Mouse (Mus musculus) G1E (cell line): ENCODE results near the gene Cep250.

ENCODE experiments used
- CTCF ChIP-seq: IDR thresholded peaks from 2 replicates; pipeline ENCODE4 v1.5.1; 2012; ENCODE audit warnings: low read depth, low read length, inconsistent platforms, mixed read lengths
- GATA2 ChIP-seq: IDR thresholded peaks from 2 replicates; pipeline ENCODE4 v1.6.1; 2012; ENCODE audit warnings: low read depth, low read length, inconsistent platforms, borderline replicate concordance
- POLR2AphosphoS5 ChIP-seq: IDR thresholded peaks from 2 replicates; pipeline ENCODE4 v1.6.1; 2012; ENCODE audit warnings: low read depth, low read length, inconsistent platforms; ENCODE audit not compliant: insufficient replicate concordance

DNA sequence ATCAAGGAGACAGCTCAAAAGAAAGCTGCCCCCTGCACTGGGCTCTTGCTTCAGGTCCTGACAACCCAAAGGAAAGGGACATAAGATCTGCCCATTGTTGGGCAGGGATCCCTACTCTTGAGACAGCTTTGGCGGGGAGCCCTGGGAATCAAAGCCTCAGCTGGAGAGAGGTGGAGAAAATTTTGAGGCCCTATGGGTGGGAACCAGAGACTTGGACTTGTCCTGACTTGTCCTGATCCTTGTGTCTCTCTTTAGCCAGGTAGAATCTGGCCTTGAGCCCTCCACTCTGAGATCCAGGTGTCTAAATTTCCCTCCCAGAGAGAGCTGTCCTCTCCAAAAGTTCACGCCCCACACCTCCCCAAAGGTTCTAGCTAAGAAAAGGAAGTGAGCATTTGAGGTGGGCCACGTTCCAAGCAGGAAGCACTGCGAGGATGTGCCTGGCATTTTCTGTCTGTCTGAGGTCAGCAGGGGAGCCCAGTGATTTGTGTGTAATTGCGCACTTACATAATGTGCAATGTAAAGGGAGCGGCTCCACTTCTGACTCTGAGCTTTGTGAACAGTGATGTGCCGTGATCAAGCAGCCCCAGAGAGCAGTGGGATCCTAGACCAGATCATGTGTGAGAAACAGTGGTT, 16.2 kb upstream of the Cep250 start:
- TF ChIP-seq CTCF, result no peak
- no peak for TF ChIP-seq POLR2AphosphoS5
- TF ChIP-seq GATA2, result no peak
